In genomic region chr11:106535660-106536252, GRCm38 (mm10) we compare ENCODE assay signal across 9 mouse cellular contexts. TPM values are rescaled to one million over a fixed set of nuclear protein-coding genes. Genes with fewer than 3 reads are reported as not detected.
A peak's percentile ranks its signal among the peaks of the same experiment; 100 is the strongest.
DNase-seq lines count a peak whose midpoint lies in the region; ATAC-seq and TF ChIP-seq lines count a peak whose summit lies in the region.
"Had no signal": no experiment of that assay in that cellular context is flagged by ENCODE, and none has a peak within 500 bp of the region (broad histone marks: within the 10 kb centered on the region; RNA-seq: fewer than 3 reads in every experiment).

No protein-coding gene starts in this region.

- TF ChIP-seq POLR2A in spleen, adult 2 months (IDR thresholded peaks at IDR 0.05; ENCODE audit: low read depth, low read length), result no peak

- no peak for ATAC-seq in hindbrain, embryonic 14.5 days (ENCODE audit: low FRiP score)
- ATAC-seq in hindbrain, embryonic 11.5 days (ENCODE audit: low FRiP score), result no peak
- no peak for ATAC-seq in liver, embryonic 13.5 days (ENCODE audit: low read depth)
- no peak for ATAC-seq in neural tube, embryonic 14.5 days (ENCODE audit: low read depth)

- H3K36me3 ChIP-seq in hindbrain, embryonic 14.5 days (replicated peaks; ENCODE audit: control insufficient read depth, insufficient read depth), result peaks cover 21% of the 10 kb centered on the region
- H3K36me3 ChIP-seq in hindbrain, embryonic 11.5 days (ENCODE audit: control insufficient read depth, insufficient read depth, low read length), result no peaks in the 10 kb centered on the region
- H3K36me3 ChIP-seq in spleen, adult 2 months (ENCODE audit: control insufficient read depth, insufficient read depth, low read length), result peaks cover 2% of the 10 kb centered on the region; the same call in 1 of the 2 replicates
- peaks cover 43% of the 10 kb centered on the region for H3K36me3 ChIP-seq in liver, embryonic 13.5 days
- no peaks in the 10 kb centered on the region for H3K36me3 ChIP-seq in neural tube, embryonic 14.5 days (ENCODE audit: control insufficient read depth, insufficient read depth, low read length)

- intact Hi-C loops in gastrocnemius, adult 2 months (cut with DNase I), result loop anchor here (5.0 kb wide), 1 partner anchor 92 kb away; no protein-coding TSS in a partner anchor

- no peaks in the 10 kb centered on the region for H3K9me3 ChIP-seq in hindbrain, embryonic 14.5 days (ENCODE audit: control insufficient read depth, low read length)
- no peaks in the 10 kb centered on the region for H3K9me3 ChIP-seq in hindbrain, embryonic 11.5 days (ENCODE audit: control insufficient read depth, low read length)
- H3K9me3 ChIP-seq in liver, embryonic 13.5 days (replicated peaks), result no peaks in the 10 kb centered on the region
- no peaks in the 10 kb centered on the region for H3K9me3 ChIP-seq in neural tube, embryonic 14.5 days (ENCODE audit: control insufficient read depth, low read length)
- H3K9me3 ChIP-seq: G1E had no signal

- no peak overlapping the region for H3K4me3 ChIP-seq in hindbrain, embryonic 14.5 days (replicated peaks; ENCODE audit: low read length)
- H3K4me3 ChIP-seq in hindbrain, embryonic 11.5 days (ENCODE audit: low read depth, low read length), result no peak overlapping the region
- H3K4me3 ChIP-seq in spleen, adult 2 months (ENCODE audit: extremely low read depth, insufficient read depth, insufficient read length), result no peak overlapping the region
- no peak overlapping the region for H3K4me3 ChIP-seq in liver, embryonic 13.5 days (replicated peaks)
- H3K4me3 ChIP-seq in neural tube, embryonic 14.5 days (ENCODE audit: low read depth, low read length), result no peak overlapping the region
- no peak overlapping the region for H3K4me3 ChIP-seq in gastrocnemius, adult 2 months

- no peak for TF ChIP-seq CTCF in spleen, adult 2 months (IDR thresholded peaks at IDR 0.05; ENCODE audit: extremely low read depth, insufficient read depth, insufficient read length, insufficient replicate concordance)
- no peak for TF ChIP-seq CTCF in gastrocnemius, adult 2 months (IDR thresholded peaks at IDR 0.05)

- peak overlapping the region; percentile 79 for H3K27ac ChIP-seq in hindbrain, embryonic 14.5 days
- H3K27ac ChIP-seq in hindbrain, embryonic 11.5 days (ENCODE audit: low read depth, low read length), result no peak overlapping the region
- peak overlapping the region; percentile 72 for H3K27ac ChIP-seq in spleen, adult 2 months (ENCODE audit: insufficient read depth, low read length)
- H3K27ac ChIP-seq in liver, embryonic 13.5 days, result peak overlapping the region; percentile 47; the same call in 1 of the 2 replicates
- peak overlapping the region; percentile 28; the same call in 1 of the 2 replicates for H3K27ac ChIP-seq in neural tube, embryonic 14.5 days (ENCODE audit: low read depth, low read length)
- H3K27ac ChIP-seq in gastrocnemius, adult 2 months, result no peak overlapping the region

- H3K27me3 ChIP-seq in hindbrain, embryonic 14.5 days (ENCODE audit: control insufficient read depth, insufficient read depth, low read length), result no peaks in the 10 kb centered on the region
- no peaks in the 10 kb centered on the region for H3K27me3 ChIP-seq in hindbrain, embryonic 11.5 days (ENCODE audit: control insufficient read depth, insufficient read depth, low read length)
- H3K27me3 ChIP-seq in spleen, adult 2 months (ENCODE audit: control insufficient read depth, insufficient read depth, low read length), result no peaks in the 10 kb centered on the region
- H3K27me3 ChIP-seq in liver, embryonic 13.5 days, result no peaks in the 10 kb centered on the region
- no peaks in the 10 kb centered on the region for H3K27me3 ChIP-seq in neural tube, embryonic 14.5 days (ENCODE audit: control insufficient read depth, insufficient read depth, low read length)

- WGBS in hindbrain, embryonic 14.5 days, result 85% methylated on average over 9 of the region's 9 CpGs
- 89% methylated on average over 9 of the region's 9 CpGs for WGBS in hindbrain, embryonic 11.5 days
- WGBS in spleen, adult 2 months, result 75% methylated on average over 9 of the region's 9 CpGs
- WGBS in liver, embryonic 13.5 days (ENCODE audit: insufficient replicate concordance), result 64% methylated on average over 9 of the region's 9 CpGs
- 88% methylated on average over 9 of the region's 9 CpGs for WGBS in neural tube, embryonic 14.5 days

- no peak overlapping the region for H3K4me2 ChIP-seq in hindbrain, embryonic 14.5 days (replicated peaks)
- H3K4me2 ChIP-seq in hindbrain, embryonic 11.5 days (replicated peaks; ENCODE audit: low read depth, low read length), result no peak overlapping the region
- H3K4me2 ChIP-seq in liver, embryonic 13.5 days, result no peak overlapping the region
- no peak overlapping the region for H3K4me2 ChIP-seq in neural tube, embryonic 14.5 days (ENCODE audit: low read depth, low read length)

- no peak overlapping the region for H3K9ac ChIP-seq in hindbrain, embryonic 14.5 days
- H3K9ac ChIP-seq in hindbrain, embryonic 11.5 days (ENCODE audit: low read depth, low read length), result no peak overlapping the region
- no peak overlapping the region for H3K9ac ChIP-seq in liver, embryonic 13.5 days
- no peak overlapping the region for H3K9ac ChIP-seq in neural tube, embryonic 14.5 days (replicated peaks; ENCODE audit: low read depth, low read length)

- no peak for DNase-seq in hindbrain, embryonic 14.5 days (ENCODE audit: low spot score)
- DNase-seq in hindbrain, embryonic 11.5 days (ENCODE audit: low spot score), result no peak
- no peak for DNase-seq in spleen, adult 2 months (ENCODE audit: low read depth in 1 of 2, low spot score in 2 of 2)
- DNase-seq in spleen, postnatal 14 days (ENCODE audit: low spot score in 2 of 2), result no peak
- DNase-seq in liver, embryonic 13.5 days, result no peak
- no peak for DNase-seq in gastrocnemius, adult 2 months
- no peak for DNase-seq in Muller cell, postnatal 12 days (ENCODE audit: inconsistent ontology term)

- no peaks in the 10 kb centered on the region for H3K4me1 ChIP-seq in hindbrain, embryonic 14.5 days (replicated peaks; ENCODE audit: control insufficient read depth, insufficient read depth, low read length)
- H3K4me1 ChIP-seq in hindbrain, embryonic 11.5 days (replicated peaks; ENCODE audit: control insufficient read depth, insufficient read depth, low read length), result no peaks in the 10 kb centered on the region
- H3K4me1 ChIP-seq in spleen, adult 2 months (ENCODE audit: control insufficient read depth, insufficient read depth, insufficient read length), result peaks cover 2% of the 10 kb centered on the region; the same call in 1 of the 2 replicates
- peaks cover 55% of the 10 kb centered on the region for H3K4me1 ChIP-seq in liver, embryonic 13.5 days (replicated peaks)
- H3K4me1 ChIP-seq in neural tube, embryonic 14.5 days (ENCODE audit: control insufficient read depth, insufficient read depth, low read length), result no peaks in the 10 kb centered on the region

RNA-seq across cellular contexts. Expression of gene Ern1, which starts 48.1 kb away (rescaled TPM):
- polyA plus RNA-seq in hindbrain, embryonic 14.5 days (2014; fragmentation: Nextera tagmentation; extraction: Ambion mirVana), result 5.0 and 7.2 TPM in 2 replicates
- polyA plus RNA-seq in hindbrain, embryonic 11.5 days (2014; fragmentation: Nextera tagmentation; extraction: Ambion mirVana), result 5.5 and 6.2 TPM in 2 replicates
- polyA plus RNA-seq in spleen, adult 2 months (2012; rRNA removed), result 12.7 and 18.1 TPM in 2 replicates
- 3.9 and 4.4 TPM in 2 replicates for polyA plus RNA-seq in liver, embryonic 13.5 days (2015; fragmentation: Nextera tagmentation; extraction: Ambion mirVana)
- 7.4 and 7.6 TPM in 2 replicates for polyA plus RNA-seq in neural tube, embryonic 14.5 days (2014; fragmentation: Nextera tagmentation; extraction: Ambion mirVana)
- 1 to 10 TPM; 7.3 to 9.2 TPM for total RNA-seq in gastrocnemius, adult 2 months (2021)

Comparison
In these comparisons a context has a peak if more than half of its experiments do, and no peak if none do; other contexts are left out.
1. H3K27ac ChIP-seq: peak in hindbrain, embryonic 14.5 days (single experiment), spleen, adult 2 months (single experiment), liver, embryonic 13.5 days (single experiment) and neural tube, embryonic 14.5 days (single experiment); none in hindbrain, embryonic 11.5 days (single experiment) and gastrocnemius, adult 2 months (single experiment).